Mouse (Mus musculus): Measurements from ENCODE around the gene Fcnb.

The Fcnb gene

GRCm38 (mm10) chr2:28084768-28085167, at the start of gene Fcnb:
Fcnb (minus strand) TSS chr2:28084885.
- DNase-seq (ENCODE audit: inconsistent ontology term): no peak

DNA sequence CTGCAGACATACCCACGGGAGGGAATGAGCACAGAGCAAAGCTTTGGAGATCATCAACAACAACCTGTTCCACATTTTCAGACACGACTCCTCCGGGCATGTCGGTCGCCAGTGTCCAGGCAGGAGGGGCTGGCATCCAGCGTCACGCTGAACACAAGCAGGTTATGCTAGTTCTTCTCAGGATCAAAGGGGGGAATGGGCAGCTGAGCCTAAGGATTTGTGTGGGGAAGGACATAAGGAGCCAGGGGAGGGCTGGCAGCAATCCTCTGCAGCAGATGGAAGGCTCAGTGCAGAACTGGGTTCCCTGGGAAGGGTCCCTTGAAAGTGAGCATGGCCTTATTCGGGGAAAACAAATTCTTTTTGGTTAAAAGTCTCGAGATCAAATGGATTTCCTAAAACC, 49.1 kb upstream of the Fcnb start:
- no peak for DNase-seq (ENCODE audit: inconsistent ontology term)

GRCm38 (mm10) chr2:28132117-28132516, 47.4 kb upstream of the Fcnb start:
- DNase-seq (ENCODE audit: inconsistent ontology term): peak; percentile 81

- DNase-seq (ENCODE audit: inconsistent ontology term): no peak
Observed at GRCm38 (mm10) chr2:28126763-28127438, 42.2 kb upstream of the Fcnb start.

DNA sequence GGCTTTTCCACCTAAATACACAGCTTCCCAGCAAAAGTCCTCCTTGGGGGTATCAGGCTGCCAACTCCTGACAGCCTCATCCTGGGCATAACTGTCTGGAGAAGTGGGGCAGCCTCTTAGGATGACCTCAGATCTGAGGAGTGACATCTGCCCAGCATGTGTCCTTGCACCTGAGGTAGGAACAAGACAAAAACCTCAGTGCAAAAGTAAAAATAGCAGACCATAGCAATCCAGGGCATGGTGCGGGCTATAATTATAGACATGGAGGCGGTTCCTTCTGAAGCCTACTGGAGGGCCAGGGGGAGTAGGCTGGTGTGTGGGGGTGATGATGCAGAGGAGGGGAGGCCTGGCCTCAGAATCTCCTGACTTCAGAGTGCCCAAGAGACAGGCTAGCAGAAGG, 39.2 kb upstream of the Fcnb start:
- DNase-seq (ENCODE audit: inconsistent ontology term): no peak

DNA sequence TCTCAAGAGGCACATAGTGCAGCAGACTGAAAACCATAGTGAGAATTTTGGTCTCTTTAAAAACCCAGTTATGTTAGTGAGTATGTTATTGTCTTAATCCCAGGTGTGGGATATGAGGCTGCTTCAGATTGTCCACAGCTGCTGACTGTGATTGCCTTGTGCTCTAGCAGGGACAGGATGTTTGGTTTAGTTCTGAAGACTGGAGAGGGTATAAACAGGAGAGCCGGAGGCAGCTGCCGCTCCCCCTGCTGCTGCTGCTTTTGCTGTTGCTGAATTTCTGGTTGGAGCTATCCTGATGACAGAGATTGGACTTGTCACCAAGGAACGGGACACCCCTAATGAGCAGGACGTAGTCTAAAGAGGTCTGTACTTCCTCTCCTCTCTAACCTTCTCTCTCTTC, 36.6 kb upstream of the Fcnb start:
- DNase-seq (ENCODE audit: inconsistent ontology term): no peak

- DNase-seq (ENCODE audit: inconsistent ontology term): no peak
Observed at GRCm38 (mm10) chr2:28120342-28120741, 35.7 kb upstream of the Fcnb start.

DNA sequence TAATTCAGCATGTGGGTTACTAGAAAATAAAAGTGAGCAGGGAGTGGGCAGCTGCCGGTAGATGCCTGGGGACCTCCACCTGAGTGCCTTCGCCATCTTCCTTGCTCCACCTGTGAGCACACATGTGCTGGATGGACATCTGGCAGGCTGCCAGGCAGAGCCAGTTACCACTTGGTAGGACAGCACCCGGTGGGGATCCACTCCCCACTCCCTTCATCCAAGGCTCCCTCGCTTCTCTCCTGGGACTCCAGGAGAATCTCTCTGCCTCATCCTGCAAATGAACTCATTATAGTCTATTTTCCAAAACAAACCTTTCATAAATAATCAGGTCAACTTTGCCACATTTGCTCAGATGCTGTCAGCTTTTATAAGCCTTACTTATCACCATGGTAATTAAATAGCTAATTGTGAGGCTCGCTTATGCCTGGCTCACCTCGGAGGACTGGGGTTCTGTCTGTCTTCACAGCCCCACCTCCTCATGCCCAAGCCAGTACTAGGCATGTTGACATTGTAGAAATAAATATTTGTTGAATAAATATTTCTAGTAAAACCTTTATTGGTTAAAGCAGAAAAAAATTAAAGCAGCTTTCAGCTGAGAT, 33.9 kb upstream of the Fcnb start:
- DNase-seq (ENCODE audit: inconsistent ontology term): no peak

- no peak for DNase-seq (ENCODE audit: inconsistent ontology term)
Observed at GRCm38 (mm10) chr2:28117490-28118308, 33.0 kb upstream of the Fcnb start.

GRCm38 (mm10) chr2:28108763-28109162, 24.1 kb upstream of the Fcnb start:
- no peak for DNase-seq (ENCODE audit: inconsistent ontology term)

DNA sequence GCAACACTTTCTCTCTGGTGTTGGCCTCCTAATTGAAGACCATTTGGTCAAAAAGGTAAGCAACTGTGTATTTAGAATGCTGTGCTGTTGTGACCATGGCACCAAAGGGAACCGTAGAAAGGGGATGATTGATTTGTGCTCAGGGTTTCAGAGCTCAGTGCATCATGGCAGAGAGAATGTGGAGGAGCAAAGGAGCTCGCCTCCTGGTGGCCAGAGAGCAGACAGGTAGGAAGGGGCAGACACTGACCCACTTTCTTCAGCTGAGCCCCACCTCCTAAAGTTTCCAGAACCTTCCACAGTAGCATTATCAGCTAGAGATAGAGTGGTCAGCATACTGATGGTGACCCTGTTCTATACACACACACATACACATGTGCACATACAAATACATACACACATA, 21.3 kb upstream of the Fcnb start:
- DNase-seq (ENCODE audit: inconsistent ontology term): no peak

GRCm38 (mm10) chr2:28103653-28104052, 19.0 kb upstream of the Fcnb start:
- DNase-seq (ENCODE audit: inconsistent ontology term): no peak

DNA sequence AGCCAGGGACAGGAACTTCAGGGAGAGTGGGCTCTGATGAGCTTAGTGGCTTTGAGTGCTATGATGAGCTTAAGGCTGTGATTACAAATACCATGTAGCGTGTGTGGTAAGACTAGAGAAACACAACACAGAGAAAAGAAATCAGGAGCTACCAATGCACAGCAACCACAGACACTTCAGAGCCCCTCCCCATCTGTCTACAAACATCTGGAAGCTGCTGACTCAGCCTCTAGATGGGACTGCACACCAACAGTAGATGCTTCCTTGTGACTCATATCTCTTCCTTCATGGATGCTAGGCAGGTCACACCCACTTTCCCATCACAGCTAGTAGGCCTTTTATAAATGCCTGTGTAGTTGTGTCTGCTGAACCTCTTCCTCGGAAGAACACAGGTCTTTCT, 17.2 kb upstream of the Fcnb start:
- no peak for DNase-seq (ENCODE audit: inconsistent ontology term)

GRCm38 (mm10) chr2:28100796-28101483, 16.3 kb upstream of the Fcnb start:
- DNase-seq (ENCODE audit: inconsistent ontology term): no peak

GRCm38 (mm10) chr2:28098547-28099505, 14.1 kb upstream of the Fcnb start:
- peak; percentile 46 for DNase-seq (ENCODE audit: inconsistent ontology term)

DNA sequence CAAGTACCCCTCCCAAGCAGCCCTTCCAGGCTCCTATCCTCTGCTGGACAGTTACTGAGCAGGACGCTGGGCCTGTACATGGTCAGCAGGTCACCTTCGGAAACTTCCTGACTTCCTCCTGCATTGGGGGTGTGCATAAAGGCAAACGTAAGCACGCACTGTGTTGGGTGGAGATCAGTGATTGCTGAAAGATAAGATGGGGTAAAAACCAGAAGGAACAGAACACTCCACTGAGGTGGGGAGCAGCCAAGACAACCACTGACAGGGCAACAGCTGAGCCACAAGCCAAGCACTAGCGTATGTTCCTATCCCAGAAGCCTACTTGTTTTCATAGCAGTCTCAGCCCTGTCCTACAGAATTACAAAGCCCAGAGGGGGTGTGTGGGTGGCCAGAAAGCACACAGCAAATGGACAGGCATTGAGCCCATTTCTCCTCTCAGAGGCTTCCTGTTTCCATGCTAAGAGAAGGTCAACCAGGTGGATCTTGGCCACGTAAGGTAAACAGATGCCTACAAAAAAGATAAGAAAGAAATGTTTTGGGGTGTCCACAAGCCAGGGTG, 12.1 kb upstream of the Fcnb start:
- no peak for DNase-seq (ENCODE audit: inconsistent ontology term)

DNA sequence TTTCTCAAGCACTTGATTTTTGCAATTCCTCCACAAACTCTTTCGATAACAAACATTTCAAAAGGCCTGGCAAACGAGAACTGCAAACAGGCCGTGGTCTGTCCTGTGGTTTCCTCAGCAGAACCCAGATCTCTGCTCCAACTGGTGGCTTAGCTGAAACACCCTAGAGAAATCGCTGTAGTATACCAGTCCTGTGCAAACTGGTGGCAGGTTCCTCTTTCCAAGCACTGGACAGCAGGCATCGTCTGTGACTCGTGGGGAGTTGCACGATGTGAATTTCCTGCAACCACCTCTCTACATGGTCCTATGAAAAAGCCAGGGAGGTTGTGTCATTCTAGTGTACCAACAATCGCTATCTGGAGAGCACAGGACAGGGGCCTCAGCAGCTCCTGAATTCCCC, 7.4 kb upstream of the Fcnb start:
- DNase-seq (ENCODE audit: inconsistent ontology term): no peak

- DNase-seq (ENCODE audit: inconsistent ontology term): no peak
Observed at GRCm38 (mm10) chr2:28091042-28091441, 6.4 kb upstream of the Fcnb start.

DNA sequence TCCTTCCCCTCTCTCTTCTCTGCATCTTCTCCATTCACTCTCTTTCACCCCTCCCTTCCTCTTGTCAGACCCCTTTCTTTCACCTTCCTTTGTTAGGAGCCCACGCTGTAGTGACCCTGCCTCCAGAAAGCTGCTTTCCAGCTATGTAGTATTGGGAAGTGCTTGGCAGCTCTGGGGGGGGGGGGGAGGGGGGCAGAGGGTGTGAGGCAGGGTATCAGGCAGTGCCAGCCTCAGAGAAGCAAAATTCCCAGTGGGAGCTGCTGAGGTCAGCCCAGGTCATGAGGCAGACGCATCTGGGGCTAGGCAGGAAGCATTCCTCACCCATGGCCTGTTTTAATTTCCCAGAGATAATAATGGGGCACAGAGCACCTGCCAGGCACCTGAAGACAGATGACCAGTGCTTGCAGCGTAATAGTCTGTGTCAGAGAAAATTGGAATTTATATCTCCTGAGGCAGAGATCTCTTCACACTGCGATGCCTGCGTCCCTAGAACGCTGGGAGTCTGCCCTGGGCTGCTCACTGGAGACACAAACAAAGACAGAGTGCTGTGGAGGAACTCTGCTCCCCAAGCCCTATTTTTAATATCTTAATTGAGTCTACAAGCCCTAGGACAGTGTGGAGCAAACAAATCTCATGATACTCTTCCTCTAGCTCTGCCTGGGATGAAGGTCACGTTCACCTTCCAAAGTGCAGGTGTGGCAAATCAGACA, 5.8 kb upstream of the Fcnb start:
- DNase-seq (ENCODE audit: inconsistent ontology term): no peak

GRCm38 (mm10) chr2:28089095-28089494, 4.4 kb upstream of the Fcnb start:
- DNase-seq (ENCODE audit: inconsistent ontology term): no peak

All from Muller cell, postnatal 12 days (primary cell).